Mouse (Mus musculus): ENCODE data around the gene Bcl3. TPM values are rescaled to one million over a fixed set of nuclear protein-coding genes. Genes with fewer than 3 reads are reported as not detected.
A peak's percentile ranks its signal among the peaks of the same experiment; 100 is the strongest.

Gene Bcl3
- polyA plus RNA-seq, 1 experiment from 2014 or later, result 1.1 TPM

DNA sequence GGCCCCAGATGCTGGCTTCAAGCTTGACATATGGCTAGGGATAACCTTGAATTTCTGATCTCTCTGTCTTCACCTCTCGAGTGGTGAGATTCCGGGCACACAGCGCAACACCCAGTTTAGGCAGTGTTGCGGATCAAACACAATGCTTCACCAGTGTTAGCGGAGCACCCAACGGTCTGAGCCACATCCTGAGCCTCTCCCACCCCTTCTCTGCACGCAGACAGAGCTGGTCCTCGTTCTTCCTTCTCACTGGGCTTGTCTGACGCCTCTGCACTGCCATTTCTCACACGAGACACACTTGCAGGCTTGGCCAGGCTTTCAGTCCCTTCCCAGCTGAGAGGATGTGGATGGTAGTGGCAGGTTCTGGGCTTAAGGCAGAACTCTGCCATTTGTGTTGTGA lies 37.2 kb upstream of the Bcl3 start:
- Histone ChIP-seq H3K27me3 (ENCODE audit: control insufficient read depth, insufficient read depth, low read length) (no peaks in the 10 kb centered on the region), H3K4me2 (ENCODE audit: low read depth, low read length, severe bottlenecking) (no peak overlapping the region), H3K4me1 (replicated peaks; ENCODE audit: control insufficient read depth, insufficient read depth, low read length) (no peaks in the 10 kb centered on the region), H3K27ac (ENCODE audit: low read depth, low read length) (no peak overlapping the region), H3K36me3 (ENCODE audit: control insufficient read depth, insufficient read depth, low read length) (no peaks in the 10 kb centered on the region), H3K4me3 (ENCODE audit: low read depth, low read length) (no peak overlapping the region), H3K9me3 (ENCODE audit: control insufficient read depth, low read length) (no peaks in the 10 kb centered on the region), H3K9ac (ENCODE audit: low read length) (no peak overlapping the region)
- no peak for DNase-seq (ENCODE audit: low spot score)
- no peak for ATAC-seq (replicated peaks; ENCODE audit: low FRiP score)
- 82% methylated on average over 10 of the region's 10 CpGs for WGBS

DNA sequence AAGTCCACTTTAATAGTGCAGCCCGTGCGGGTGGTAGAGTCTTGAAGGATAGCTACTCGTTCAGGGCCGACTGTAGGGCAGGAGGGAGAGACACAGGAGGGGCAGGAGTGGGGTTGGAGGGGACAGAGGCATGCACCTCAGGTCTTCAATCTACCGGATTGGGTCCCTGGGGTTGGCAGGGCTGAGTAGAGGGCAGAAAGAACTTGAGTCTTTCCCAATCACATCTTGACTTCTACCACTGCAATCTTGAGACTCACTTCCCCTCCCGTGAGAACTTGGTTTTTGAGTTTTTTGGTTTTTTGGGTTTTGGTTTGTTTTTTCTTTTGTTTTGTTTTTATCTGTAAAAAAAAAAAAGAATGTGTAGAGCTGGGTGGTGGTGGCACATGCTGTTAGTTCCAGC lies 33.7 kb upstream of the Bcl3 start:
- DNase-seq (ENCODE audit: low spot score), result no peak
- no peak overlapping the region for H3K9ac ChIP-seq (ENCODE audit: low read length)
- no peaks in the 10 kb centered on the region; the same call in 1 of the 2 replicates for H3K9me3 ChIP-seq (ENCODE audit: control insufficient read depth, low read length)
- no peaks in the 10 kb centered on the region for H3K4me1 ChIP-seq (replicated peaks; ENCODE audit: control insufficient read depth, insufficient read depth, low read length)
- WGBS, result 89% methylated on average over 6 of the region's 6 CpGs
- no peak for ATAC-seq (replicated peaks; ENCODE audit: low FRiP score)
- H3K27ac ChIP-seq (ENCODE audit: low read depth, low read length), result no peak overlapping the region
- no peak overlapping the region for H3K4me2 ChIP-seq (ENCODE audit: low read depth, low read length, severe bottlenecking)
- no peak overlapping the region for H3K4me3 ChIP-seq (ENCODE audit: low read depth, low read length)
- no peaks in the 10 kb centered on the region for H3K36me3 ChIP-seq (ENCODE audit: control insufficient read depth, insufficient read depth, low read length)
- no peaks in the 10 kb centered on the region for H3K27me3 ChIP-seq (ENCODE audit: control insufficient read depth, insufficient read depth, low read length)

DNA sequence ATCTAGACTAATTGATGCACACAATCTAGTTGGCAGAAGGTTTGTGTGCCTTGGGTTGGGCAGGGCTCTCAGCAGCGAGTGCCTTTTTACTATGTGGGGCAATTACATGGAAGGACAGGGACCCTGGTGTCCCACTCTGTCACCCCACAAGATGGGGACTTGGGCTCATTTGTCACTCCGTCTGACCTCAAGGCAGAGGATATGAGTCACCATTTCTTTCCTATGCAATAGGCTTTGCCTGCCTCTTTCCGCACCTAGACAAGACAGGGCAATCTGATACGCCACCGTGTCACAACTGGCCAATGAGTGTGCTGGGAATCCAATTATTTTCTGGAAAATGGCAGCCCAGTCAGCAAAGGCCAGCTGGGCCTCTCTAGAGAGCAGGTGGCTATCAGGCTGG lies 33.1 kb upstream of the Bcl3 start:
- Histone ChIP-seq H3K36me3 (ENCODE audit: control insufficient read depth, insufficient read depth, low read length) (no peaks in the 10 kb centered on the region), H3K4me3 (ENCODE audit: low read depth, low read length) (no peak overlapping the region), H3K27ac (ENCODE audit: low read depth, low read length) (no peak overlapping the region), H3K4me1 (replicated peaks; ENCODE audit: control insufficient read depth, insufficient read depth, low read length) (no peaks in the 10 kb centered on the region), H3K9me3 (ENCODE audit: control insufficient read depth, low read length) (no peaks in the 10 kb centered on the region; the same call in 1 of the 2 replicates), H3K27me3 (ENCODE audit: control insufficient read depth, insufficient read depth, low read length) (no peaks in the 10 kb centered on the region), H3K9ac (ENCODE audit: low read length) (no peak overlapping the region), H3K4me2 (ENCODE audit: low read depth, low read length, severe bottlenecking) (no peak overlapping the region)
- no peak for ATAC-seq (replicated peaks; ENCODE audit: low FRiP score)
- no peak for DNase-seq (ENCODE audit: low spot score)
- WGBS, result 85% methylated on average over 5 of the region's 5 CpGs

DNA sequence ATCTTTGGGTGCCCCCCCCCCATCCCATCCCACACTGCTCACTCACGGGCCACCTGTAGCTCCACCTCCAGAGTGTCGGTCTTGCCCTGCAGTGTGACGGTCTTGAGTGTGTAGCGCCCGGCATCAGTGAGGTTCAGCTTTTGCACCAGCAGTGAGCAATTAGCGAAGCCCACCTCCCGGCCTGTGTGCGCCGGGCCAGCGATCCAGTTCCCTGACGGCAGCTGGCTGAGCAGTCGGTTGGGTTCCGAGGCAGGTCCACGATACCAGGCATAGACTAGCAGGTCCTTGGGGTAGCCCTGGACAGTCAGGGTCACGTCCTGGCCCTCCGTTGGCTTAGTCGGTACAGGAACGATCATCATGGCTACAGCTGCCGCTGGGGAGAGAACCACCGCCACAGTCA lies 31.0 kb upstream of the Bcl3 start:
- Histone ChIP-seq H3K4me3 (ENCODE audit: low read depth, low read length) (no peak overlapping the region), H3K27ac (ENCODE audit: low read depth, low read length) (no peak overlapping the region), H3K4me2 (ENCODE audit: low read depth, low read length, severe bottlenecking) (no peak overlapping the region), H3K27me3 (ENCODE audit: control insufficient read depth, insufficient read depth, low read length) (no peaks in the 10 kb centered on the region), H3K9me3 (ENCODE audit: control insufficient read depth, low read length) (no peaks in the 10 kb centered on the region; the same call in 1 of the 2 replicates), H3K9ac (ENCODE audit: low read length) (no peak overlapping the region), H3K4me1 (replicated peaks; ENCODE audit: control insufficient read depth, insufficient read depth, low read length) (no peaks in the 10 kb centered on the region), H3K36me3 (ENCODE audit: control insufficient read depth, insufficient read depth, low read length) (no peaks in the 10 kb centered on the region)
- DNase-seq (ENCODE audit: low spot score) (no peak), ATAC-seq (replicated peaks; ENCODE audit: low FRiP score) (no peak)
- 93% methylated on average over 20 of the region's 20 CpGs for WGBS

DNA sequence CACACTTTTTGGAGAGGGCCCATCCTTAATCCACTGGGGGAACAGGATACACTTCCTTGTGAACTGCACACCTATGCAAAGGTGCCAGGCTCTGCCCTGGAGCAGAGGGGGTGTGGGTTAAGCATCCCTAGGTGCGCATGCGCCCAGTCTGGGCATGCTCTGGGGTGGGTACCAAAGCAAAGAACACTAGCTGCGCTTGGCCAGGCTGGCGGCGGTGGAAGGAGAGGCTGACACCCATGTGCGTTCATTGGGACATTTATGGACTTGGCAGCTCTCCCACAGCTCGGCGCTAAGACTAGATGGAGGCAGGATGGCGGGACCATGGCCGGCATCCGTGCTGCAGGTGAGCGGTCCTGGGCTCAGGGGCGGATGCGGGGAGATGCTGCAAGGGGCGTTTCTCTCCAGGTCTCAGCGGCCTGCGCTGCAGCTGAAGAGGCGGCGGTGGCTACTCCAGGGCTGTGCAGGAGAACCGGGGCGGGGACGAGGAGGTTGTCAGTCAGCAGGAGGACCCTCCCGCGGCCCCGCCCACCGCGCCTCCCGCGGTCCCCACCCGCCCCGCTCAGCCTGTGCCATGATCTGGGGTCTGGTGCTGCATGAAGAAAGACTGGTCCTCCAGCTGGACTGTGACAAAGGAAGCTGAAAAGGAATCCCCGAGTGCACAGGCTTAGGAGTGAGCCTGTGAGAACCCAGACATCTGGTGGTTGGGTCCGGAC lies 29.4 kb upstream of the Bcl3 start, which contains the start of gene Gm19345:
Gene Gm19345 (plus strand): TSS at position 146 of the 713 bp plus-strand sequence.
- no peak within 1 kb of the TSS for H3K27ac ChIP-seq (ENCODE audit: low read depth, low read length)
- peak within 1 kb of the TSS; percentile 10; the same call in 1 of the 2 replicates for H3K4me3 ChIP-seq (ENCODE audit: low read depth, low read length)
- no peaks in the 10 kb centered on the region for H3K36me3 ChIP-seq (ENCODE audit: control insufficient read depth, insufficient read depth, low read length)
- peak; percentile 76 for DNase-seq (ENCODE audit: low spot score)
- H3K27me3 ChIP-seq (ENCODE audit: control insufficient read depth, insufficient read depth, low read length), result no peaks in the 10 kb centered on the region
- H3K9me3 ChIP-seq (ENCODE audit: control insufficient read depth, low read length), result no peaks in the 10 kb centered on the region; the same call in 1 of the 2 replicates
- WGBS, result 3% methylated on average over 33 of the region's 33 CpGs
- no peaks in the 10 kb centered on the region for H3K4me1 ChIP-seq (replicated peaks; ENCODE audit: control insufficient read depth, insufficient read depth, low read length)
- peak; percentile 73 for ATAC-seq (replicated peaks; ENCODE audit: low FRiP score)
- H3K4me2 ChIP-seq (ENCODE audit: low read depth, low read length, severe bottlenecking), result peak within 1 kb of the TSS; percentile 44
- peak within 1 kb of the TSS; percentile 43; the same call in 1 of the 2 replicates for H3K9ac ChIP-seq (ENCODE audit: low read length)

DNA sequence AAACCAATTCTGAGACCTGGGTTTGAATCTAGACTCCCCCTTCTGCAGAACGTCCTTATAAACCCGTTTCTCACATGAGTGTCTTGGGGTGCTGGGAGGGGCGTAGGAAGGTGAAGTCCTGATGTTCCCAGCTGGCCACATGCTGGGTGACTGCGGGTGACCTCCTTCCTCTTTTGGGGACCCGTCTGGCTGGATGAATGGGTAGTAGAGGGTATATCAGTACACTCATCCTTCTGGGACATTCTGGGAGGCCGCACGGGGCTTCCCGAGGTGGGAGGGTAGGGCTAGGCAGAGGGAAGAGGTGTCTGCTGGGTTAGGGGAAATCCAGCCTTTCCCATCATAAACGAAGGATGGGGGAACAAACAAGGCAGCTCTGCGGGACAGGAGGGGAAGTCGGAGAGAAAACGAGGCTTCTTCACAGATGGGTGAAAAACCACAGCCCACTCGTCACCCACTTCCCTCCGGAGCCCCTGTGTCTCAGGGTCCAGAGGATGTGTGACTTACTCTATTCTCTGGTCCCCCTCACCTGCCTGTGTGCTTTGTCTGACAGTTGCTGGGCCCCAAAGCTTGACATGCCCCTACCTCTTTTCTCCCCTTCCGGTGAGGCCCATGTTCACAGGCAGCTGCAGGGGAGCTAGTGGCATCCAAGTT lies 22.1 kb upstream of the Bcl3 start:
- DNase-seq (ENCODE audit: low spot score) (peak; percentile 48), ATAC-seq (replicated peaks; ENCODE audit: low FRiP score) (no peak)
- Histone ChIP-seq H3K9ac (ENCODE audit: low read length) (no peak overlapping the region), H3K4me2 (ENCODE audit: low read depth, low read length, severe bottlenecking) (no peak overlapping the region), H3K27ac (ENCODE audit: low read depth, low read length) (no peak overlapping the region), H3K4me3 (ENCODE audit: low read depth, low read length) (no peak overlapping the region), H3K27me3 (ENCODE audit: control insufficient read depth, insufficient read depth, low read length) (0 out of 2 replicates have a peak, but pooled peaks cover 2% of the 10 kb centered on the region), H3K36me3 (ENCODE audit: control insufficient read depth, insufficient read depth, low read length) (no peaks in the 10 kb centered on the region), H3K4me1 (replicated peaks; ENCODE audit: control insufficient read depth, insufficient read depth, low read length) (0 out of 2 replicates have a peak, but pooled peaks cover 2% of the 10 kb centered on the region), H3K9me3 (ENCODE audit: control insufficient read depth, low read length) (no peaks in the 10 kb centered on the region)
- WGBS, result 69% methylated on average over 15 of the region's 15 CpGs

DNA sequence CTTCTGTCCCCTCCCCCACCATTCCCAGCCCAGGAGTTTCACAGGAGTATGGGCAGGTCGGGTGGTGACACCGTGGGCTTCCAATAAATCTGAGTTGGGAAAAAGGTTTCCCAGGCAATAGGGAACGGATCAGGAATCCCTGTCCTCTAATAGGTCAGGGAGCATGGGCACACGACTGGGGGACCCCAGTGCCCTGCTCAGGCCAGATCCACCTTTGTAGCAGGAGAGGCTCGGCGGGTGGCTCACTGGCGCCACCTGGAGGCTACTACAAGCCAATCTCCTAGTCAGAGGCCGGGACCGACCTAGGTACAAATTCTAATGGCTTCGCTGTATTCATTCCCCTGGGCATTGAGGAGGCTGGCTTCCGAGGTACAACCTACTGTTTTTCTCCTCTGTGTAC lies 21.0 kb upstream of the Bcl3 start:
- H3K27ac ChIP-seq (ENCODE audit: low read depth, low read length), result no peak overlapping the region
- H3K4me2 ChIP-seq (ENCODE audit: low read depth, low read length, severe bottlenecking), result no peak overlapping the region
- 0 out of 2 replicates have a peak, but pooled peaks cover 2% of the 10 kb centered on the region for H3K27me3 ChIP-seq (ENCODE audit: control insufficient read depth, insufficient read depth, low read length)
- H3K4me1 ChIP-seq (replicated peaks; ENCODE audit: control insufficient read depth, insufficient read depth, low read length), result 0 out of 2 replicates have a peak, but pooled peaks cover 2% of the 10 kb centered on the region
- no peaks in the 10 kb centered on the region for H3K36me3 ChIP-seq (ENCODE audit: control insufficient read depth, insufficient read depth, low read length)
- no peak overlapping the region for H3K9ac ChIP-seq (ENCODE audit: low read length)
- no peaks in the 10 kb centered on the region for H3K9me3 ChIP-seq (ENCODE audit: control insufficient read depth, low read length)
- DNase-seq (ENCODE audit: low spot score), result peak; percentile 86
- peak; percentile 61 for ATAC-seq (replicated peaks; ENCODE audit: low FRiP score)
- 5% methylated on average over 11 of the region's 11 CpGs for WGBS
- H3K4me3 ChIP-seq (ENCODE audit: low read depth, low read length), result no peak overlapping the region

DNA sequence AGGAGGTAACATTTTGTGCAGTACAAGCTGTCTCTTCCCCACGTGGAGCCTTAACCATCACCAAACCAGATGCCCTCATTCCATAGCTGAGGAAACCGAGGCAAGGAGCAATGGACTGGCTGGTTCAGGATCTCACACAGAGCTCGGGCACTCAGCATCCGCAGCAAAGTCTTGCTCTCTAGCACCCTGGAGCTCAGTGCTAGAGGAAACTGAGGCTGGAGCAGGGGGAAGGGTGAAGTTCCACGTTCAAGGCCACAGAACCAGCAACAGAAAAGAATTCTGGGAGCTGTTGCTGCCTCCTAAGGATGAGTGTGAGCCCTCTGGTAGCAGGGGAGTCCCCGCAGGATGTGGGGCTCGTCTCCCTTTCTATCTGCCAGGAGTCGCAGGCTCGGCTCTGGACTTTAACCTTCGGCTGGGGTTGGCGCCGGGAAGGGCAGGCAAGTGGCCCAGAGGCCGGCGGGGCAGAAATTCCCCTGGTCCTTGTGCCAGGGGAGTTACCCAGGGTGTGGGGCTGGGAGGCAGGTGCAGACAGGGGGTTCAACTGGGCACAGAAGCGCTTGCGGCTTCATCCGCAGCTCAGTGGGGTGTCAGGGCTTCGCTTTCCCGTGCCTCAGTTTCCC lies 20.4 kb upstream of the Bcl3 start:
- H3K27me3 ChIP-seq (ENCODE audit: control insufficient read depth, insufficient read depth, low read length), result 0 out of 2 replicates have a peak, but pooled peaks cover 2% of the 10 kb centered on the region
- H3K4me2 ChIP-seq (ENCODE audit: low read depth, low read length, severe bottlenecking), result no peak overlapping the region

More for the DNA sequence above, 20.4 kb upstream of the Bcl3 start:
- Histone ChIP-seq H3K27ac (ENCODE audit: low read depth, low read length) (no peak overlapping the region), H3K36me3 (ENCODE audit: control insufficient read depth, insufficient read depth, low read length) (no peaks in the 10 kb centered on the region), H3K9ac (ENCODE audit: low read length) (no peak overlapping the region), H3K9me3 (ENCODE audit: control insufficient read depth, low read length) (no peaks in the 10 kb centered on the region), H3K4me1 (replicated peaks; ENCODE audit: control insufficient read depth, insufficient read depth, low read length) (0 out of 2 replicates have a peak, but pooled peaks cover 2% of the 10 kb centered on the region), H3K4me3 (ENCODE audit: low read depth, low read length) (no peak overlapping the region)
- peak; percentile 50 for DNase-seq (ENCODE audit: low spot score)
- WGBS, result 29% methylated on average over 19 of the region's 19 CpGs
- no peak for ATAC-seq (replicated peaks; ENCODE audit: low FRiP score)
